Mouse (Mus musculus) spleen, embryonic (tissue): ENCODE measurements at regions not wholly inside any gene's neighbourhood (a gene's known extent, or its start where the extent isn't known, plus 50 kb on each side); places are given as distances from the start of the nearest gene placed in this dataset.

ENCODE experiments used
- CTCF ChIA-PET: fragments of 350-600 bp; sonication (Branson Sonifier 250); formaldehyde crosslinking; loops from one replicate; lab custom pipeline; 2022; lab: Charles Lee

DNA sequence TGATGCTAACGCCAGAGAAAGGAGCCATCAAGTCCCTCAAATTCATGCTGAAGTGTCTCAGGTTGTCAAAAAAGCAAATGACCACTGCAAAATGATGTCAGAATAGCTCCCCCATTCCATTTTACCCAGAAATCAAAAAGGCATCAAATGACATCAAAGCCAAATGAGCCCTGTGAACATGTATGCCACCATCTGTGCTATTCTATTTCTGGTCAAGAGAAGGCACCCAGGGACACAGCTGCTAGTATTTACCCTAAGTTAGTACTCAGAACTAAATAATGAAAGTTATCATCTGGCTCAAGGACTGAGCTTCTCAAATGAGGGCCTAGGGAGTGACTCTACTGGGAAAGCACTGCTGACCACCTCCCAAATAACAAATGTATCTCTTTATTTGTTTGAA, 191.1 kb upstream of the Ahr start:
- CTCF ChIA-PET, result no interaction called here

DNA sequence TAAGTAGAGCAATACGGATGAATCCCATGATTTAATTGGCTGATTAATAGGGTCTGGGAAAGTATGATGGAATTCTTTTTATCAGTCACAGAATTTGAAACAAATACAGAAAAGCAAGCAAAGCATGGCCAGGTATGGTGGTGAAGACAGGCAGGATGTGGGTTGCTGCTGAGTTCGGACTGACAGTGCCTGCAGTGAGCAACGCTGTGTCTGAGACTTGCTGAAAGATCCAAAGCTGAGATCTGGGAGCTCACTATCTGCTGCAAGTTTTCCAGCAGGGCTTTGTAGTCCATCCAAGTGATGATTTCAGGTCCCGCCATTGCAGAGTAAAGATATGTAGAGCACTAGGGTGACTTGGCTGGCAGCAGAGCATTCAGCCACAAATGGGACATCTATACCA, 189.3 kb upstream of the Ahr start:
- CTCF ChIA-PET, result no interaction called here

DNA sequence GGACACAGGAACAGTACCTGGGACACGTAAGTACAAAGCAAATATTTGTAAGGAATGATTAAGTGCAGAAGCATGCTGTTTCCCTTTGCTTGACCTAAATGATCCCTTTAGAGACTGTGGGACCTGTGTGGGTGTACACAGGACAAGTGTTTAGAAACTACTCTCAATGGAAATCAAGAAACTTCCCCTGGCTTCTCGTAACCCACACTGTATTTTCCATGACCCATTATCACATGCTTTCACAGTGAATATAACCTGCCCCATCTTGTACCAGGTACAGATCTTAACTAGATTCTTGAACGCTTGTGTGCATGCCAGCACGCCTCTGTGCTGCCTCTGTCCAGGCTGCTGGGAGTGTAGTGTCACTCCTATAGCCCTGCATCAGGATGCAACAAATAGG, 177.8 kb upstream of the Ahr start:
- CTCF ChIA-PET, result no interaction called here

DNA sequence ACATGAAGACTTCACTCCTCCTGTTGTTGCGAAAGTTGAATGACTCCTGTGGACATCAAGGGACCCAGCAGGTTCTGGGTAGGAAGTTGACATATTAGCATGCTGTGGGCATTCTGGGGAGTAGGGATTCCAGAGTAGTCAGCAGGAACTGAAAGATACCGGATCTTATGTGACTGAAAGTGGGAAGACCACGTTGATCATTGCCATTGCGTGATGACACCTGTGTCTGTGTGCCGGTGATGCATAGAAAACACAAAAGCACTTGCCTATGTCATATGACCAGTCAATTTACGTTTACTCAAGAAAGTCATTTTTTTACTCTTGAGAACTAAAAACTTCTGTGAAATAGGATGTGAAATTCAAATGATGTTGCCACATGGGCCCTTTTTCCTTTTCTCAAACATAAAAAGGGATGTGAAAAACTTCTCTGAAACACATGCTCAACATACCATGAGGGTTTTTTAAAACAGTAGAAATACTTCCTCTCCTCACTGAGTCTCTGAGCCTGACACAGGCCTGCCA, 176.8 kb upstream of the Ahr start:
- CTCF ChIA-PET, result no interaction called here

DNA sequence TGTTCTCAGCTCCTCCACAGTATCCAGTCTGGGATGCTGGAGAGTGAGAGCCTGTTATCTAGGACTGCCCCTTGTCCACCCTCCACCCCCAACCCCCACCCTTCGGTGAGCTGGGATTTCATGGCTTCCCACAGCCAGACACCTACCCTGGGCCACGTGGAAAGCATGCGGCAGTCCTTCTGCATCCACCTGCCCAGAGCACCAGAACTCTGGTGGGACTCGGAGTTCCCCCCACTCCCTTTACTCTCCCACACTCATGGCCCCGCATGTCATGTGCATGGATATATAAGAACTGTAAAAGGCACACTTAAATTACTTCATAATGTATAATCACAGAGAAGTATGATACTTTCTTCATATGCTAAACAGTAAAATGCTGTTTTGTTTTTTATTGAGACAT, 175.5 kb upstream of the Ahr start:
- CTCF ChIA-PET, result no interaction called here

DNA sequence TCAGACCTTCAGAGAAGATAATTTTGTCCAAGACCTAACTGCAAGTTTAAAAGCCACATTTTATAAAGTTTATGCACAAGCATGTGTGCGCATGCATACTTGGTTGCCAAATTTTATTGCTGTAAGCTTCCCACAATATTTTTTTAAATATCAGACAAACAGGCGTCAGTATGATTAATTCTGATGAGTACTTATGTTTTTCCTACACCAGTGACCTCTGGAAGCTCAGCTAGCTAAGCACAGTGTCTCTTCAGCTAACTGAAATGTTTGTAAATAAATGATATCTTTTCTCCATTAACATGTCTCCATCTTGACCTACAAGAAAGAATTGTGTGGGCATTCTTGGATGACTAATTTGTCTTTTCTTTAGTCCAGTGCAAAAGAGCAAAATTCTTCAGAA, 168.6 kb upstream of the Ahr start:
- CTCF ChIA-PET, result no interaction called here

DNA sequence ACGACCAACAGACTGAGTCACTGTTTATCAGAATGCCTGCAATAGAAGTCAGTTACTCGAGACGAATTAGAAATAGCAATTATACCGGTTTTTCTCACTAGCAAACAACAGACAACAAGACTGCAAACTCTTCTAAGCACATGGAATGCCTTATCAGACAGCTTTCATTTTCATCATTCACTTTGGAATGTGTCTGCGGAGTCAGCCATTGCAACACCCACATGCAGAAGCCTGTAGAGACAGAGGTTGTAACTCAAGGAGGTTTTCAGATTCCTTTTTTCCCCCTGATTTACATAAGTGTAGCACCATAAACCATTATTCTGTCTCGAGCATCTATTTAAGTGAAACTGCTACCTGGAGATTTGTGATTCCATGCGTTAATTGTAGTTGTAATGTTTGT, 167.8 kb upstream of the Ahr start:
- CTCF ChIA-PET, result no interaction called here

DNA sequence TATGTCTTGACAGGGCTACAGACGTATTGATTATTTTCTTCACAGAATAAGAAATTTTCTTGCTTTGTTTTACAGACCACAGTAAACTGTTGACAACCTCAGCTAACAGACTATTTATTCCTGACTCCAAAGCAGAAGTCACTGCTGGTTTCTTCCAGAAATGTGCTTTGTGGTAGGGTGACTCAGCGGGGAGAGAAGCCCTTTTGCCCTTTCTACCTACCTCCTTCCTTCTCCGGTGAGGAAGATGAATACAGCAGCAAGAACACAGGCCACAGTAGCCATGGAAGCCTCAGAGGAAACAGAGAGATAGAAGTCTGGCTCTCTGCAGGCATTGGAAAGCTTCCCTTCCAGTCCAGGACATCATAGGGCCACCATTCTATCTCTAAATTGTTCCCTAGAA, 159.4 kb upstream of the Ahr start:
- CTCF ChIA-PET, result no interaction called here

DNA sequence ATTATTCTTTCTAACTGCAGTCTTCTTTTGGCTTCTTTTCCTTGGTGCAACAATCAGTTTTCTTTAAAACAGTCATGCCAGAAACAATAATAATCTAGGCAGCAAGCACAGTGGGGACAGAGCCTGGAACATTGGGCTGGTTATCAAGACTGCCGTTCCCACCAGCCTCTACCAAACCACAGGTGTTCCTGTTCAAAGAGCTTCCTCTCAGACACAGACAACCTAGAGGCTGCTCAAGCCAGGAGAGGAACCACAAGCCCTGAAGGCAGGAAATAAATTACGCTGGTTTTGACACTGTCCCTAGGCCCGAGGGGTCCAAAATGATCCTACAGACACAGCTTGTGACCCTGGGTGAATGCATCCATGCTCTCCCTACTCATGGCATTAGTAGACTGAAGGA, 156.1 kb upstream of the Ahr start:
- CTCF ChIA-PET, result no interaction called here

DNA sequence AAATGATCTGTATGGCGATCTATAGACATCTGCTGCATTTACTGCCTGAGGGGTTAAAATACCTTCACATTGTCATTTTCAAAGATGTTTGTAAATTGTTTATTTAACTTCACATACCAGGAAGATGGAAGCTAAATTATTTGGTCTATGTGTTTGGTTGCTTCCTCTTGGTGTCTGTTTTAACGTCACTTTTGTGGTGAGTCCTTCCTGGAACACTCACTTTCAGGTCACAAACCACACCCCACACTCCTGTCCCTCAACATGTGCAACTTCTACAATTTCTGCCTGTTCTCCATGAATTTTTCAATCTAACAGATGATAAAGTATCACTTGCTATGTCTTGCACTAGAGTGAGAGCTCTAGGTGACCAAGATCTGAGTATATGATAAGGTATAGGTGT, 151.4 kb upstream of the Ahr start:
- CTCF ChIA-PET, result no interaction called here

DNA sequence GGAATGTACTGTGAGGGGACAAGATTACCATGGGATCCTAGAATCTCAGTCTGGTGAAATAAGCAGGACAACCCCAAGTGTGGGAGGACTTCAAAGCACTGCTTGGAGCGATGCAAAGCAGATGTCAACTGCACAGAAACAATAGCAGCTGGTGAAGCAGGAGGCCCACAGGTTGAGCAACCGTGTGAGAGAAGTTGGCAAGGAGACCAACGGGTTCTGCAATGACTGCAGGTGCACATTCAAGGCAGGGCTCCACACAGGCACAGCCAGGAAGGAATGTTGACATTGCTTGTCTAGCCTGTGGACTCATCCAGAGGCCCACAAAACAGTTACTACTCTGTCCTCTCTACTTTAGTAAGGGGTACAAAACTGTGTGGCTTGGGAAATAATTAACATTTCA, 150.4 kb upstream of the Ahr start:
- CTCF ChIA-PET, result no interaction called here

DNA sequence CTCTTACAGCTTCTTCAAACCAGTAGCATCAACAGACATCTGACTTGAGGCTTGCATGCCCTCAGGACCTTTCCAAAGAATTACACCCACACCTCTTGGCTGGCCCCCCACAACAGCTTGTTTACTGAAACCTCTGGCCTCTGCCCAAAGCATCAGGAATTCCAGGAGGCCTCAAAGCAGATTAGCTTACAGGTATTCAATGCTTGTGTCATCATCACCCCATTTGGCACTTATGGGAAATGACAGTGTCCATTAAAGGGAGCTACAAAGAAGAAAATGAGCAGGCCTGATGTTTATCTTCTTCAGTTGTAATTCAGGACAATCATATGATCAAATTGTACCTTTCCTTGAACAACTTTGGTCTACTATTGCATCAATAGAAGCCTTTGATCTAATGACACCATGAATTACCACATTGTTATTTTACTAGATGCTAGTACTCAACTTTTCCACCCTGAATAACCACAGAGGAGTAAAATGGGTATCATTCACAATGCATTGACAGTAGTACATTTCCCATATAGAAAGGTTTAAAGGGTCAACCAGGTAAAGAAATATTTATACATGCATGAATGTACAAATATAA, 147.1 kb upstream of the Ahr start:
- CTCF ChIA-PET, result no interaction called here

DNA sequence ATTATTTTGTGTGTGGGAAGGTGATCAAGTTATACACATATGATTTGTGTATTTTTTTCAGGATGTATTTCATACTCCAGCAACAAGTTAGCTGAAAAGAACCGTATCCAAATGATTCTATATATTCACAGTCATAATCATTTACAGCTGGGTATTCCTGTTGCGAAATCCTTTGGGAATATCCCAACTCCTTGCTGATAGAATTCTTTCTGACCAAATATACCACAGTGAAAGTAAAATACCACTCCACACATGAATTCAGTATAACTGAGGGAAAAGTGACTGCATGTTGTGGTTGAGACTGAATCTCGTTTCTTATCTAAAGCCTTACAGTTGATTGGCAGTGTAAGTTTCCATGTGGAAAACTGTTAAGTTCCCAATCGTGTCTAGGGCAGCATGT, 145.1 kb upstream of the Ahr start:
- CTCF ChIA-PET, result no interaction called here

DNA sequence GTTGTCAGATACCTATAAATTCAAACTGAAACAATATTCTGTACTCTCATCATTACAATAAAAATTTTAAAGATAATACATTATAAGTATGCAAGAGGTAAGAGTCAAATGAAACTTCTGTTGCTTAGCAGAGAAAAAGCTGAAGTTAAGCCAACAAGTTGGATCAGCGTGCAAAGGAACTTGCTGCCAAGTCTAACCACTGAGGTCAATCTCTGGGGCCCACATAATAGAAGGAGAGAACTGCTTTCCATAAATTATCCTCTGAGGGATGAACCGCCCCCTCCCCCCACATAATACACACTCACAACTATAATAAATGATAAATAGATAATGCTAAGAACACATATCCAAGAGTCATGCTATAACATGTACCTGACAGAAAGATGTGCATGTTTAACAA, 144.2 kb upstream of the Ahr start:
- CTCF ChIA-PET, result no interaction called here

DNA sequence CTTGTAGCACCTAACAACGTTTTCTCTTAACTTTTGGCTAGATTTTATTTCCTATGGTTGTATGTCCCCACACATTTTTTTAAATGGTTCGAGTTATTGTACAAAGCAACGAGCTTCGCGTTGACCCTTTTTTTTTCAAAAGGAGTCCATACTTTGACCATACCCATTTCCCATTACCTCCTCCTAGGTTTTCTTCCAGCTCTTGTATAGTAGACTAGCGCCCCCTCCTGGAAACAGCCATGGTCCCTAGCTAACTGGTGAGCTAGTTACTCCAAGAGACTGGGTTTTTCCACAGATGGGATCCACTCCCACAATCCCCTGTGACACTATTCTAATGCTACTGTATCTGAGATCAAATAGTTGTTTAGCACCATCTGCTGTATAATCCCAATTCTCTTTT, 139.6 kb upstream of the Ahr start:
- CTCF ChIA-PET, result interaction anchor here (0.6 kb wide), 2 partner anchors 25 to 35 kb away, joined by 9 read pairs; no protein-coding TSS in a partner anchor

DNA sequence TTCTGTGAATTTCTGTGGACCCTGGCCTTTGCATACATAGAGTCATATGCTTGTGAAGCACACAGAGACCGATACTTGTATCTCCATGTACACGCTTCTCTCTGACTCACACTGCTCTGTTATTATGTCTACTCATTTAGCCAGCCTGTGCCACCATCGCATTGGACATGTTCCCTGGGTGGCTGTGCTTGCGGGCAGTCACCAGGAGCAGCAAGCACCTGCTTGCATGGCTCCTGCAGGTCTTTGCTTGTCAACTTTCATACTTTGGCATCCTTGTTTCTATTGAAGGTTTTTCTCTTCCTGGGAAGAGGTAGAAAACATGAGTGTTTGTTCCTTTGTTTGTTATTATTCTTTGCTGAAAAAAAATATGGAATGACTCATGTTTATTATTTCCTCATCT, 136.1 kb upstream of the Ahr start:
- CTCF ChIA-PET, result interaction anchor here (0.5 kb wide), 1 partner anchor 27 kb away, joined by 5 read pairs; no protein-coding TSS in a partner anchor

DNA sequence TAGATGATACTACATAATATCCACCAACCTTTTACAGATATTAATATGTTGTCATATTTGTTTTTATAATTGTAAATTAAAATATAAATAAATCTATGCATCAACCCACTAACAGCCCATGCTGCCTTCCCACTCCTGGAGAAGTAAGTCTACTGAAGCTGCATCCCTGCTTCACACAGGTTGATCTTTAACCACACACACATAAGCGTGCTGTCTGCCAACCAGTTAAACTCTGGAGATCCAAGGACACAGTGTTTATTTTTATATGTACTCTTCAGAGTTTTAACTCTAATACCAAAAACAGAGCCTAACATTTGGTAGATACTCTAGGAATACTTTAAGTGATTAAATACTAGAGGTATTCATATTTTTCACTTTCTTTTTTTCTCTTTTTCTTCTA, 133.9 kb upstream of the Ahr start:
- CTCF ChIA-PET, result no interaction called here

DNA sequence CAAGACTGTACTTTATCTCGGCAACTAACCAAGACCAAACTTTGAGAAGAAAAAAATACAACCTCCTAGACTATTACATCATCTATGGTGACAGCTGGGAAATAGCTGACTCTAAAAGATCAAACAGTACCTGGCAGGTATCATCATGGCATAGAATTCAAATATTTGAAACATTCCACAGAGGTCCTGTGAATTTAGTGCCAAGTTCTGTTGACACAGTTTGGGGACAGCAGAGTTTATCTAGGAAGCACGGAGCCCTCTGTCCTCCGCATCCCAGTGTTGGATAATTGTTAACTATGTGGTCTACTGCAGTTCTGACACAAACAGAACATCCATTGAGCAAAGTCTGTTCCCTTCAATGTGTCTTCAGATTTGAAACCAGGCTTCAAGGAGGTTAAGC, 132.9 kb upstream of the Ahr start:
- CTCF ChIA-PET, result no interaction called here

DNA sequence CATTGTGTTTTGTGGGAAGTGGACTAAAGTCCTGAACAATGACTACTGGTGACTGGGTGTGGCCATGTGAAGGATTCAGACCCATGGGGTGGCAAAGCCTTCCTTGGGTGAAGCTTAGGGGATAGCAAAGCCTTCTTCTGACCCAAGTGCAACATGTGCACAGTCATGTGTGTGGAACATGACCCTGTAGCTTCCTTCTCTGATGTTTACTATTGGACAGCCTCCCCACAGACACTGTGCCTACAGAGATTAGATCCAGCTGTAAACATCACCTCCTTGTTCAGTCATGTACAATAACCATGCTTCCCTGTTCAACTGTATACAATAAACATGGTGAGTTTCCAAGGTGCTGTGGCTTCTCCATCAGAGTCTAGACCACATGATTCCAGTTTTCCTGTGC, 132.4 kb upstream of the Ahr start:
- CTCF ChIA-PET, result no interaction called here

DNA sequence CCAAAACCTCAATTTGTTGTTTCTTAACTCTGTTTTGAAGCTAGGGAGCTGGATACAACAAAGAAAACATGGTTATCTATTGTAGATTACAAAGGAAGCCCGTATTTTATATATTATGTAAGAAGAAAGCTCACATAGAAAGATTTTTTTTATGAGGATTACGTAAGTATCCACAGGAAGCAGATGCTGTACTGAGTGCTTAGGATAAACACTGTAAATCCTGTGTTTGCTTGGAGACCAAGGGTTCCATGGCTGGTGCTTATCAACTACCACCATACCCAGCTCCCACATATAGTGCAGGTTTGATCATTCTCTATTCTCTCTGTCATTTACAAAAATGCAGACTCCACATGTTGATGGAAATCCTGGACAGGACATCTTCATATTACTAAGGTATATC, 131.2 kb upstream of the Ahr start:
- CTCF ChIA-PET, result interaction anchor here (0.8 kb wide), 1 partner anchor 624 kb away, joined by 3 read pairs; no protein-coding TSS in a partner anchor

DNA sequence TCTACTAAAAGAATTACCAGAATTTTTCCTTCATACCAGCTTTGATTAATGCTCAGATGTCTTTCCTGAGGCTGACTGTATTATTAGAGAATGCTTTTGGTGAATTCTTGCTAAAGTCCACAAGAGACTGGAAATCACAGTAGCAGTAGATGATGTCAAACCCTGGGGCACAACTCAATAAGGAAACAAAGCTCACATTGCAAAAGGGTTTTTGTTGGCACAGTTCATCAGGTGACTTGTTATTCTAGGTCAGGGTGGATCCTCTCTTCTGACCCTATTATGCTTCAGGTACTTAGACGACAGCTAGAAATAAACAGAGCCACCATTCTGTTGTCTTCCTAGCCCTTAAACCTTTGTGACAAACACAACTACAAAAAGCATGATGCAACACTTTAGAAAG, 128.2 kb upstream of the Ahr start:
- CTCF ChIA-PET, result no interaction called here

DNA sequence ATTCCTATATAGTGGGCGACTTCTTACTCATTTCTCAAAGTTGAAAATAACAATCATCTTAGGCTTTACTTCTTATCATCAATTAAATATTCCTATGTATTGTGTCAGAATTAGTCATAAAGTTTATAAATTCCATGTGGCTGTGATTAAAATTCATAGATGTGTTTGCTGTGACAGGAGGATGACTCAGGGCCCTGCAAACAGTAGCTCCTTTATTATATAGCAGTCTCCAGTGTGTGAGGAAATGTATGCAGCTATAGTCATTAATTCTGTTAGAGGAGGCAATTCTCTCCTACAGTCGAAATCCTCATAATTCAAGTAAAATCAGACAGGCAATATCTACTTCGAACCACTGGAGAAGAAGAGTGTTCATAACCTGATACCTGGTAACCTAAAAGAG, 121.7 kb upstream of the Ahr start:
- CTCF ChIA-PET, result no interaction called here

DNA sequence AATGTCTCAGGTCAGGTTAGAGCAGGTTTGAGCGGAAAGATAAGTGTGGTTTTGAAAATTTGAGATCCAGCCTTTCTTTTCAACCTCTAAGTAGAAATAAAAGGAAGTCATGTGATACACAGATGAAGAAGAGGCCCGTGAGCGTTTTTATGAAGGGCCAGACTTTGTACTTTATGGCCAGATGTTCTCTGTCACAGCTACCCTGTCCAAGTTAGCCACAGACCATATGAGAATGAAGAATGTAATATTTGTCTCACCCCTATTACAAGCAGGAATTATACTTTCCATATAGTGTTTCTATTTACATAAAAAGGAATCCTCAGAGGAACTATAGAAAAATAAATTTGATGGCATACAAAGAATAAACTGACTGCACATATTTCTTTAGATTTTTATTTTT, 114.9 kb upstream of the Ahr start:
- CTCF ChIA-PET, result no interaction called here

DNA sequence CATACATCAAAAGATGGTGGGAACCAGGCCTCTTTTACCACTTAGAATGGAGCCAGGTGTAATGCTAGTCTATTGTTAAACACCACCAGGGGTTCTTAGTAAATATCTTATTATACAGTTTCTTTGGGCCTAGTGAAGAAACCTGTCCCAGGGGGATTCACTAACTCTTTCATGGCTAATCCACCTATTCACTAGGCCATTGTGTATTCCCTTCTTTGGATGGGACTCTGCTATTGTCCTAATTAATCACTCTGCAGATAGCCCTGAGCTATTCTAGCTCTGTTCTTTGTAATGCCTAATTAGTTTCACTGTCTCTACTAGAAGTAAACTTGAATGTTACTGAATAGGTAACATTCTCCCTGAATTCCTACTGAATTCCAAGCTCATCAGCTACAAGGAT, 107.6 kb upstream of the Ahr start:
- CTCF ChIA-PET, result interaction anchor here (0.9 kb wide), 1 partner anchor 78 kb away, joined by 3 read pairs; no protein-coding TSS in a partner anchor
